Mouse (Mus musculus): ENCODE measurements around the gene Rrp1b.
A peak's percentile ranks its signal among the peaks of the same experiment; 100 is the strongest.

Rrp1b gene

DNA sequence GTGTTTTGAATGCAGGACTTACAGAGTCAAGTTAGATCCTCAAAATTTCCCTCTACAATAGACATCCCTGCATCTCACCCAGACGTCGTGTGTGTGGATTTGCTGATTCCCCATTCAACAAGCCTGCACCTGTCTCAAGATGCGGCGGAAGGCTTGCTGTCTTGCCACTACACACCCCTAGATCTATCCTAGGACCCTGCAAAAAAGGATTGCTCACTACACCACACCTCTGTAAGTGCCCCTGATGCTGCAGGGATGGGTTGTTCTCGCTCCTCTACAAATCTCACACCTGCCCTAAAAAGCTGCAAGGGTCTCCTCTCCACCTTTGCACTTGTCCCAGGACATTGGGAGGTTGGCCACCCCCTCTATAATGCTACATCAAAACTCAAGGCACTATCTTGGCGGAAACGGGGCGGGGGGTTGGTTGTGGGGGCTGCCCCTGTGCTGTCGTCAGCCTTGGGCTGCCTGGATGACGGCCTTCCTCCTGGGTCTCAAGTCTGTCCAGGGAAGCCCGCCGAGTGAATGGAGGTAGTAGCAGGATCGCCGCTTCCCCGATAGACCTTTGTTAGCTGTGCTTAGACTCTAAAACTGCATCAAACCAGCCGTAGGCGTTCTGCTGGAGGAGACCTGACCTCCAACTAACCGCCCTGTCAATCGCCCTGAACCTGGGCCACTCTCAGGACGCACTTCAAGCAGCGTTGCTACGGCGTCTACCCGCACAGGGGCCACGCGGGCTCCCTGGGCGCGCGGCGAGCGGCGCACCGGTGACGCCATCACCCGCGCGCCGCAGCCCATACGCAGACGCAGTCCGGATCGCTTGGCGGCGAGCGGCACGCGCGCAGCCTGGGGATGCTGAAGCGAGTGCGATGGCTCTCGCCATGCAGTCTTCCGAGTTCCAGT, at the start of gene Rrp1b, which contains the start of gene Hsf2bp:
TSS of gene Rrp1b (plus strand) at position 492 of the 900 bp plus-strand sequence.
TSS of gene Hsf2bp (minus strand) at position 741 of the 900 bp plus-strand sequence.
- no peak for DNase-seq (ENCODE audit: low spot score)

DNA sequence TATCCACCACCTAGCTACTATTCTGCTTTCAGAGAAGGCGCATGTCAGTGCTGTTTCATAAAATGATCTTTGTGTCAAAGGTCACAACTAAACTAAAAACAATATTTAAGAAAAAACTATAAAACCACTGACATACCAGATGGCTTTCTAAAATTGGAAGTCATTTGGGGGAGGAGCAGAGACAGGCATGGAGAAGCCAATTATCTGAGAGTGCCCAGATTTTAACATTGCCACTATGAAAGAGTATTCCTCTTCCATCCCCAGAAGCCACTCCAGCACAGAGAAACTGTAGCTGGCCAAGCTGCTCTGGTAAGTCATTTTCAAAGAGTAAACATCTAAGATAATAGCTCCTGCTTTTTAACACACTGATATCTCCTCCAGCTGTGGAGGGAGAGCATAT, 49.0 kb upstream of the Rrp1b start:
- no peak for DNase-seq (ENCODE audit: low spot score)

DNA sequence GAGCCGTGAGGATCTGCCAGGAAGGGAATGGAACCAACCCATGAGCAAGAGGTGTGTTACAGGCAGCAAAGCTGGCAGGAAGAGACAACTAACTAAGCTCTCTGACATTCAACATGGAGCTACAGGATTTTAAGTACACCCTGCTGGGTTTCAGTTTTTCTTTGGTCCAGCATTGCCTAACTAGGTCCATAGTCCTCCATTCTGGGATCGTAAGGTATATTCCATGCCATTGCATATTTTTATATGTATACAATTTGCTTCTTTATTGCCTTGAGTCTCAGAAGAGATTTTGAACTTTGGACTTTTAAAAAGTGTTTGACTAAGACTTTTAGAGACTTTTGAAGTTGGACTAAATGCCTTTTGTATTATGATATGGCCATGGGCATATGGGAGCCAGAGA, 46.9 kb upstream of the Rrp1b start:
- DNase-seq (ENCODE audit: low spot score) = no peak

DNA sequence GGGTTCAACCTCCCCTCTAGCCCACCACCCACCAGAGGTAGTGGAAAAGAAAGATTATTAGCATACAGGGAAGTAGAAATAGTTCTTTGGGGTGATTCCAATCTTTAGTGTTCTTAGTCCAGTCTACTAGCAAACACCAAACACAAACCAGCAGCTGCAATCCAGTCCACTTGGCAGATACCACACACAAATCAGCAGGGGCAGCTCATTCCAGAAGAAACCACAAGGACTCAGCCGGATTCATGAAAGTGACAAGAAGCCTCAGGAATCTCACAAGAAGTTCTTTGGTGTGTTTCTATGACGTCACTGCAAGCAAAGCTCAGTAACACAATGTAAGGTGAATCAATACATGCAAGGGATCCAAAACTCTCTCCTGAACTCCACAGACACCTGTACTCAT, 43.9 kb upstream of the Rrp1b start:
- no peak for DNase-seq (ENCODE audit: low spot score)

DNA sequence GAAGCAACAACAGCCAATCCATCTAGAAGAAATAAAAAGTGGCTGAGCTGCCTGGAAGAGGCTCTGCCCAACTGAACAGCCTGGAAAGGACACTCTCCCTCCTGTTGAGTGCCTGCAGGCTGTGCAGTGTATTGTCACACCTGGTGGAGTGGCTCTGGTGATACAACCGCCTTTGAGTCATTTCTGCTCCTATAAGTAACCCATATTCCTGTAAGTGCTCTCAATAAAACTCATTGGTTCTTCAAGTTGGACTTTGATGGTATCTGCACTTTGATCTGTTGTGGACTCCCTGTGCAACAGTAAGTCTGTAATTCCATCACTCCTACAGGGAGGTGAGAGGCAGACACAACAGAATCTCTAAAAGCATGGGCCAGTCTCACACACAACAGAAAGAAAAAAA, 42.5 kb upstream of the Rrp1b start:
- DNase-seq (ENCODE audit: low spot score) = no peak

DNA sequence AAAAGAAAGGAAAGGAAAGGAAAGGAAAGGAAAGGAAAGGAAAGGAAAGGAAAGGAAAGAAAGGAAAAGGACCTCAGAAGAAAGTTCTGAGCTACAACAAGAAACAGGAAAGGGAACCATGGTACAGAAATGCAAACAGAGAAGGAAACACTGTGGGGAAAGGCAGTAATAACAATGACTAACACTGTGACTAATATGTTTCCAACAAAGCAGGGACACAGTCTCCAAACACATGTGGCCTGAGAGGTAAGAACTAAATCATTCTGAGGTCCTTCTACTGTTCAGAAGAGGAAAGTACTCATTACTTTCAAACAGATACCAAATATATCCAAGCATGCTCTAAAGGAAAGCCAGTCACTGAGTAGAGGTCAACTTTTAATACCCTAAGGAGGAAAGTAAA, 41.8 kb upstream of the Rrp1b start:
- DNase-seq (ENCODE audit: low spot score) = no peak

DNA sequence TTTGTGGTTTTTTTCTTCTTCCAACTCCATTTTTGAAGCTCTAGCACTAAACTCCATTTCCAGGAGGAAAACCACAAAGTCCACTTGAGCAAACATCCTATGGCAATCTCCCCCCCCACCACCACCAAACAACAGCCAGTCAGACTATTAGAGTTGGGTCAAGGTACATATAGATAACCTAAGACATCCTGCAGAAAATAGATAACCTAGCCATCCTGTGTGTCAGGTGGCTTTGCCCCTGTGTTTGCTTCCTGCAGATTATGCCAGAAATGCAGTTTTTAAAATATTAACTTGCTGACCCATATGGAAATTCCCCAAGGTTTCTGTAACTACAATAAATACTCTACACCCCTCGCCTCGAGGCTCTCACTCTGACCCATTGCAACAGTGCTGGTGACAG, 40.1 kb upstream of the Rrp1b start:
- no peak for DNase-seq (ENCODE audit: low spot score)

DNA sequence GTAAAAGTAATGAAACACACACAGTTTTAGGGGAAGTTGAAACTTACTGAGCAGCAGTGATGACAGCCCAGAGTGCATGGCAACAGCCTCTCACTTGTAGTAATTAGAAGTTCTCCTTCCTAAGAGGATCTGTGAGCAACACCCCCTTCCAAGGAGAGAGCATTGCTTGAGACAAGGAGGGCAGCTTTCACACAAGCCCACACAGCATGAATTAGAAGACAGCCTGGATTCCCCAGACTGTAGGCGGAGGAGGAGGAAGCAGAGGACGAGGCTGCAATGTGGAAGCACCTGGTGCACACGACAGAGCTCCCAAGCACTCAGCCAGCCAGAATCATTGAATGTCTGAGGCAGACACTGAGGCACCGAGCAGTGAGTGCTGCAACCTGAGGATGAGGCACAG, 39.6 kb upstream of the Rrp1b start:
- DNase-seq (ENCODE audit: low spot score) = no peak

DNA sequence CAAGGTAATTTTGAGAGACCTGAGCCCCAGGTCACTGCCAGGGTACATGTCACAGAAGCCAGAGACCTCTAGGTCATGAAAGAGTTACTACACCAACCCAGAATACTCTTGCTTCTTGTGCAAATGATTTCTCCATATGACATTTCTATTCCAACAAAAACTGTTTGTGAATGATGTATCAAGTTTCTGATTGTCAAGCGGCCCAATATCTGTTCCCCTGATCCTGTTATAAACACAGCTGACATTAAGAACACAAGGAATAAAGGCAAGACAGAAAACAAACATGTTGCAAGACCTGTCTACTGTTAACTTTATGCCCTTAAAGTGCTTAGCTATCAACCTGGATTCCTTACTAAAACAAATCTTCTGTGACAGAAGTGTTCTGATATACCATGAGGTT, 37.5 kb upstream of the Rrp1b start:
- DNase-seq (ENCODE audit: low spot score) = no peak

DNA sequence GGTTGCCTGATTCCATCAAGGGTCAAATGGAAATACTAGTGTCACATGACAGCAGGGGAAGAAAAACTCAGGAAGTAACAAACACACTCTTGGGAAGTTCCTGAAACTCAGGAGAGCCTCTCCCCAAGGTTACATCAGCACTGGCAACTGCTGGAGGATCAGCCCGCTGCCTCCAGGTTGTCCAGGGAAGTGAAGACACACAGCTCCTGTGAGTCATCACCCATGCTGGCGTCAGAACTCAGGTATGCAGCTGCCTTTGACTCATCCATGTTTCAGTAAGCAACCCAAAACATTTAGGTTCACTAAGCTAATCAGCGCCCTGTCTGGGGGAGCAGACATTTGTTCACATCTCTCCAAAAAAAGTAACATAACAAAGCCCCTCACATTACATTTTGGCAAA, 32.6 kb upstream of the Rrp1b start:
- no peak for DNase-seq (ENCODE audit: low spot score)

DNA sequence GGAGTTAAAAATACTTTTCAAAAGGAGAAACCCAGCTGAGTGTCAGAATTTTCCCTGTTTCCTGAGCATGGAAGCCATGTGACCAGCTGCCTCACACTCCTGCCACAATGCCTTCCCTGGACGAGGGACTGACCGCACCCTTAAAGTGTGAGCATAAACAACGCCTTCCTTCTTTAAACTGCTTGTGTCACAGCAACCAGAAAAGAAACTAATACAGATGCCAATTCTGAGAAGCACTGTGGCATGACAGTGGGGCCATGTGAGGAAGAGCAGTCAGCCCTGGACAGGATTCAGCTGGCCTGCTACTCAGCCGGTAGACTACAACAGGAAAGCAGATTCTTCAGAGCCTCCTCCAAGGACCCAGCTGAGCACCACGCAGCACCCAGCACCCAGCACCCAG, 29.1 kb upstream of the Rrp1b start:
- no peak for DNase-seq (ENCODE audit: low spot score)

DNA sequence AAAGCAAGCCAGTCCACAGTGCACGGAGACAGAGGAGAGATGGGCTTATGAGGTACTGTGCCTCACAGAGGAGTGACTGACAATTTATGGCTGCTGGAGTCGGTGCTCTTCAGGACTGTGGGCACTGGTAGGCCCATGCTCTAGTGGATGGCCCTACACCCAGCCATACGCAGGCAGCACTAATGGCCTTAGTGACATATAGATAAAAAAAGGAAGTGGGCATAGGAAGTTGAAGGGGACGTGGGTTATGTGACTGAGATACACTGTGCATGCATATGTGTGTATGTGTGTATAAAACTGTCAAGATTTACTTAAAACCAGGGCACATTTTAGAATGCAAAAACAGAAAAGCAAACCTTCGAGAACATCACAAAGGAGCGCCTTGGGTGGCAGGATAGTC, 24.2 kb upstream of the Rrp1b start:
- DNase-seq (ENCODE audit: low spot score) = no peak

DNA sequence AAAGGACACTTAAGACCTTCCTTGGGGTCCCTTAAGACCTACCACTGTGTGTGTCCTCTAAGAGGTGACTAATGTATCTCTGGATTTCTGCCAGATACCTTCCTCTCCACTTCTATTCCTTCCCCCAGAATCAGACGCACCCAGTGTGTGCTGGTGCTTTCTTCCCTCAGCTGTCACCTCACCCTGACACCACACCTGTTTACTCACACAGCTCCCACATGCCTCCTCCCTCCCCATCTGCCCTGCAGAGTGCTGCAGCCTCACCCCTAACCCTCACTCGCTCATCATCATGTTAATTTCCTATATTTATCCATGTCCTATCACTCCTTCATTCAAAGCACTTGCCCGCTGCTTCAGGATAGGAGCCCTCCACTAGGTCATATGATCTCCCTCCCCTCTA, 23.6 kb upstream of the Rrp1b start:
- no peak for DNase-seq (ENCODE audit: low spot score)

DNA sequence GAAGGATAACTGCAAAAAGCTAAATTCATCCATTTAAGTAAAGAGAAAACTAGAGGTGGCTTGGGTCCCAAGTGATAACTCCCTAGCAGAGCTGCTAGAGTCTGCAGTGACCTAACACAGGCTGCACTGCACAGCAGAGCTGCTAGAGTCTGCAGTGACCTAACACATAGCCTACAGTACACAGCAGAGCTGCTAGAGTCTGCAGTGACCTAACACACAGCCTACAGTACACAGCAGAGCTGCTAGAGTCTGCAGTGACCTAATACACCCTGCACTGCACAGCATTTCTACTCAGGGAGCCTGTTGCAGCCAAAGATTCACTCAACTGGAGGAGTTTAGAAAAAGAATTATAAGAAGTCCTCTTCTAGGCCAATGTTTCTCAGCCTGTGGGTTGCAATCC, 22.2 kb upstream of the Rrp1b start:
- no peak for DNase-seq (ENCODE audit: low spot score)

DNA sequence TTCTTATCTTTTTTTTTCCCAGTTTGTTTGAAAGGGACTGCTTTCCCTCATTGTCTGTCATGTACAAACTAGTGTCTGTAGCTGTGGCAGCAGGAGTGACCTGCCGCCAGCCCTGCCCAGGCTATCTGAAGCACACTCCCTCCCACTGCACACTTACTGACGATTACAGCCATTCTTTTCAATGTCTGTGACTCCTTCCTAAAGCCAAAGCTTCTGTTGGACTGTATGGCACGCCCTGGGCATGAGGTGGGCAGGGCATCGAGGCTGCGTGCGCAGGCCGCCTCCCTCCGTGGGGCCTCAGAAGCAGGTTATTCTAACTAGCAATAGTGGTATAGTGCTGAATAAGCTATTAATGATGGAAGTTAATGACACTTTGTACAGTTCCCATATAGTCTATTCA, 19.4 kb upstream of the Rrp1b start:
- DNase-seq (ENCODE audit: low spot score) = no peak

DNA sequence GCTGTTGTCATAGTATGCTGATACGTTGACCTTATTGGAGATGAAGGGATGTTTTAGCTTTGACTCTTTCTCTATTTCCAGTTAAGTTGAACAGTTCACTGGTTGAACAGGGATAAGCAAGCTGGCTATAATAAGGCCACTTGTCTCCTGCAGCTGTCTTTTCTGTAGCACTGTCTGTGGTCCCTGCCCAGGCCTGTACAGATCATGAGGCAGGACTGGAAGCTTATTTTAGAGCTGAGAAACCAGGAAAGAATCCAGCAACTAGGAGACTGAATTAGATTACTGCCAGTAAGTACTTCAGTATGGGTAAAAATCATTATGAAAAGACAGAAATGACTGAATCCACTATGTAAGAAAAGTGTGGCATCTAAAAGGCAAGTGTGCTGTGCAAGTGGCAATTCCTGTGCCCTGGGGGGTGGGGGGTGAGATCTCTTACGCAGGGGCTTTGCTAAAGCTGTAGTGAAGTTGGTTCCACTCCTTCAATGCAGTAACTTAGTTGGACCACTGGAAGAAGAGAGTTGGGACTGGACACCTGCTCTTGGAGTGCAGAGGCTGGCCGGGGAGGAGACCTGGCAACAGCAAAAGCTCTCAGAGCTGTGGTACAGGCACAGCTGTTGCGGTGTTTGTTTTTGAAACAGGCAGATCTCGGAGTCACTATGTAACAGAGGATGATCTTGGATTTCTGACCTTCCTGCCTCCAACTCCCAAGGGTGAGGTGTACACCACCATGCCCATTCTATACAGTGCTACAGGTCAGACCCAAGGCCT, 17.6 kb upstream of the Rrp1b start:
- no peak for DNase-seq (ENCODE audit: low spot score)

DNA sequence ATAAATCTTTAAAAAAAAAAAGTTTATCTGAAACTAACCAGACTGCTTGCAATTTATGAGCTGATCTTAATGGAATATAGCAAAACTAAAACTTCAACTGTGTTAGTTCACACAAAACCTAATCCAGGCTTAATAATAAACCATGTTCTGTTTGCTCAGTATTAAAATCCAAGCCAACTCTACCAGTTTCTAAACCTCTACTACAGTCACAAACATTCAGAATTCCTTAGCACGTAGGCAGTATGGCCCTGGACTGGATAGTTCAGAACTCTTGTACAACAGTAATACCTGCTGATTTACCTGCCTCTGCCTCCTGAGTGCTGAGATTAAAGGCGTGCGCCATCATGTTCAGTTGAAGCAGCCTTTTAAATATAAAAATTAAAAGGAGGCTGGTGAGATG, 13.9 kb upstream of the Rrp1b start:
- DNase-seq (ENCODE audit: low spot score) = no peak

DNA sequence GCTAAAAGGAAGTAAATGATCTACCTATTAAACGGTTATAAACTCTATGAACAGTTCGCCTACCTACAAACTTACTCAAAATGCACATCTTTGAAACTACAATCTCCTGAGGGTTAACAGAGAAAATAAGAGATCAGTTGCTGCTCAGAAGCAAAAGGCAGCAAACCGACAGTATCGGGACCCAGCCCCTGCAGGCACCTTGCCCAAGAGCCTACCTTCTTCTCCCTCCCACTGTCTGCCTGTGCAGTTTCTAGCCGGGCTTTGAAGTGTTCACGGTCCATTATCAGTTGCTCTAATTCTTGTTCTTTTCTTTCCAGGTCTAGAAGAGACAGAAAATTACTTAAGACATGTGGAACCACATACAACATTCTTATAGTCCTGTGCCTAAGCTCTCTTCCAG, 13.3 kb upstream of the Rrp1b start:
- DNase-seq (ENCODE audit: low spot score) = no peak

DNA sequence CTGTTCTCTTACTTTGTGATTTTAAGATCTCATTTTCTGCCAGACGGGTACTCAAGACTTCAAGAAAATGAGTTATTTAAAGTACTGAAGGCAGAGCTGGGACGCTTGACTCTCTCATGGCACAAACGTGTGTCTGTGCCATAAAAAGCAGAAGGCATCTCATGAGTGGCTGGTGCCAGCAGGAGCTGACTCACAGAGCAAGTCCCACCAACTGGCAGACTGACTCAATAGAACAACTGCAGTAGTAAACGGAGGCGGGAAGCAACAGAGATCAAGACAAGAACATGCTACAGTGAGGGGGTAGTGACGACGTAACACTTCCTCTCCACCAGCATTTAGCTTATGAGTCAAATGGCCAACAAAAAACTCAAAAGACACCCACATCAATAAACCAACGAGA, 12.8 kb upstream of the Rrp1b start:
- DNase-seq (ENCODE audit: low spot score) = peak; percentile 70

DNA sequence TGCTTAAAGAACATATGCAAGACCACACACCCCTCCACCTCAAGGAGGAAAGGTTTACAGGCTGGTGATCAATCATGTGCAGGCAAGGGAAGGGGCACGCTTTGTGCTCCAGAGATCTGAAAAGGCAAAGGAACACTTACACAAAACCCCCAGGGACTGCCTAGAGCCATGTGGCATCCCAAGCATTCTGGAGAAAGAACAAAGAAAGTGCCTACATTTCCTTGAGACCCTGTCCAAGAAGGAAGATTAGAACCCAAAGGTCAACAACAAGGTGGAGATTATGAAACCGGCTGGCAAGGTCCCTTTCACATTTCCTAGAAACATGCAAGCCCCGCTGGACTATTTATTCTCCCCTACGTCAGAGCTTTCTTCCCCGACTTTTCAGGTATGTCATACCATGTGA, 11.2 kb upstream of the Rrp1b start:
- no peak for DNase-seq (ENCODE audit: low spot score)

DNA sequence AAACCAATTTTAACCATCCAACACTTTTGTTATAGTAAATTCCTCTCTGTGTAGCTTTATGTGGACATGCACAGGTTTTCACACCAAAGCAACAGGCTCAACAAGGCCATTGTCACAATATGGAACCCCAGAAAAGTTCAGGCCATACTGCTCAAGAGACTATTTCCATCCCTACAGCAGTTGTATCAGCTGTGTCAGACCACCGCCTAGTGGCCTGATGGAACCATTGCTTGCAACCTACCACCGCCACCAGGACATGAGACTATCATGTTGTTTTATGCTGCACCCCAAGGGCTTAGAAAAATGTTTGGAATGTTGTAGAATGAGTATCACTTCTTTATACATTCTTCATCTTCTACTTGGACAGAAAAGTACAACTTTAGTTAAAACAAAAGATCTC, 10.5 kb upstream of the Rrp1b start:
- peak; percentile 55 for DNase-seq (ENCODE audit: low spot score)

DNA sequence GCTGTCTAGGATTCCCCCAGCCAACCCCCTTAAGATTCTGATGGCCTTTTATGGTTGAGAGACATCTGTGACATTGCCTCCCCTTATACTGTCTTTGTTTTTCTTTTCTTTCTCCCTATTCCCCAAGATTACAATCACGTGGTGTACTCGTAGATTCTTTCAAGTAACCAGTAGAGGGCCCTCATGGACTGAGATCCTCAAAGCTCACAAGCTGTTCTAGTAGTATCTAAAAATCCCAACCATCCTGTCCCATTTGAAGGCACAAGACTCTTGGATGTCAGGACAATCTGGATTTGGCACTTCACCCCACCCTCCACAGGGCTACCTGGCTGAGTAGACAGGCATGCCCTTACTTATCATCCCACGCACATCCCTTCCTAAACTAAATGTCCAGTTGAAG, 8.2 kb upstream of the Rrp1b start:
- no peak for DNase-seq (ENCODE audit: low spot score)

DNA sequence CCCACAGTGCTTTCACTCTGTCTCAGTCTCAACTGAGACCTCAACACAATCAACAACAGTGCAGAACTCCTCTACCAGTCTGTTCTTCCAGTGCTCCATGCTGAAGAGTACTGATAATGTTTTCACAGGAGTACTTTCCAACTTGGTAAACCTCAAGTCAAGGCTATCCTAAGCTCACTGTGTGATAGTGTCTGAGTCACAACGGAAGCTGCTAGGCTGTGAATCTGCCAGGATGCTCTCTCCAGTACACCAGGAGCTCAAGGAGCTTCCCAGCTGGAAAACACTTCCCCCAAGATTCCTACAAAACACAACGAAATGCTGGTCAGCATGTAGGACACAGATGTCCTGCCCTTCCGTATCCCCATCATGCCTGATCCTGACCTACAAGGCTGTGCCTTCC, 7.6 kb upstream of the Rrp1b start:
- no peak for DNase-seq (ENCODE audit: low spot score)

DNA sequence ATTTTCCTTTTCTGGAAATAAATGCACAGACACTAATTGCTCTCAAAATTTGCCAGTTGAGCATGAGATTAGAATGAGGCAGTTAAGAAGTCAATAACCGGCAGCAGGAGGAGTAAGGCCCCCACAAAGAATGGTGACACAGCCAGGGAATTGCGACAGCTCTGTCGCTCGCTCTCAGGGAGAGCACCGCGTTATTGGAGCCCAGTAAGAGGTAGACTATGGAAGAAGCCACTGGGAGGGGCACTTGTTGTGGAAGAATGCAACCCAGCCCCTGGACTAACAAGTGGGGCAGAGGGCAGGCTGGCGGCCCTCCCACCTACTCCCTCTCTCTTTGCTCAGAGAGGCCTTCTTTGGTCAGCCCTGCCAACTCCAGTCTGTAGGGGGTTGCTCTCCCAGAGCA, 4.2 kb upstream of the Rrp1b start:
- DNase-seq (ENCODE audit: low spot score) = no peak

Measured in layer of hippocampus, adult 9-10 months (tissue).